Mouse (Mus musculus) neural tube, embryonic 11.5 days (tissue): ENCODE data around the gene Scn5a. TPM values are rescaled to one million over a fixed set of nuclear protein-coding genes. Genes with fewer than 3 reads are reported as not detected.

Experiments
- ATAC-seq: fragments of 200-750 bp; cut with Nextera tagmentation; 2 replicates; pipeline ENCODE4 v1.8.0; 2017; ENCODE audit warnings: moderate number of reproducible peaks, mild to moderate bottlenecking, moderate TSS enrichment, moderate library complexity; ENCODE audit not compliant: insufficient read depth, low FRiP score, low TSS enrichment
- DNase-seq: peaks from one replicate; pipeline ENCODE4 v3.0.0-alpha.2; 2015; ENCODE audit warnings: low spot score
- H3K27ac ChIP-seq: fragments of 300-500 bp; sonication (generic); 2 replicates; pipeline ENCODE4 v1.5.1; 2014; ENCODE audit warnings: low read depth, mild to moderate bottlenecking, low read length
- H3K27me3 ChIP-seq: fragments of 300-500 bp; sonication (generic); 2 replicates; pipeline ENCODE4 v1.6.1; 2014; ENCODE audit warnings: mild to moderate bottlenecking, low read length, mixed read lengths; ENCODE audit not compliant: control insufficient read depth, insufficient read depth
- H3K36me3 ChIP-seq: fragments of 300-500 bp; sonication (generic); 2 replicates; pipeline ENCODE4 v1.6.1; 2014; ENCODE audit warnings: mild to moderate bottlenecking, low read length, moderate library complexity, mixed read lengths; ENCODE audit not compliant: control insufficient read depth, insufficient read depth
- H3K4me1 ChIP-seq: fragments of 300-500 bp; sonication (generic); 2 replicates; pipeline ENCODE4 v1.6.1; 2014; ENCODE audit warnings: low read length, mixed read lengths; ENCODE audit not compliant: control insufficient read depth, insufficient read depth
- H3K4me2 ChIP-seq: fragments of 300-500 bp; sonication (generic); 2 replicates; pipeline ENCODE4 v1.6.1; 2014; ENCODE audit warnings: low read depth, mild to moderate bottlenecking, moderate library complexity
- H3K4me3 ChIP-seq: fragments of 300-500 bp; sonication (generic); 2 replicates; pipeline ENCODE4 v1.5.1; 2014; ENCODE audit warnings: low read depth, low read length
- H3K9ac ChIP-seq: fragments of 300-500 bp; sonication (generic); 2 replicates; pipeline ENCODE4 v1.6.1; 2014; ENCODE audit warnings: mild to moderate bottlenecking, low read length
- H3K9me3 ChIP-seq: fragments of 300-500 bp; sonication (generic); 2 replicates; pipeline ENCODE4 v1.6.1; 2016; ENCODE audit warnings: low read length; ENCODE audit not compliant: control insufficient read depth
- WGBS: fragments of 180-500 bp; shearing (Covaris S2); extraction: QIAGEN DNeasy Blood & Tissue Kit; methylation state at CpG from one replicate; pipeline ENCODE4 v1.1.7; 2014; 5-methylcytosine and 5-hydroxymethylcytosine counted together
- polyA plus RNA-seq: library from polyadenylated mRNA; unstranded; fragments of >200 nt; fragmentation: Nextera tagmentation; extraction: Ambion mirVana; gene quantifications from 2 replicates; pipeline ENCODE4 v1.2.1, GENCODE M21; 2014

Gene Scn5a
- polyA plus RNA-seq, 1 experiment from 2014 or later: 1.0 TPM

- H3K9me3 ChIP-seq: no peaks in the 10 kb centered on the region
- no peaks in the 10 kb centered on the region for H3K36me3 ChIP-seq
- H3K4me2 ChIP-seq: no peak overlapping the region
- 92% methylated on average over 6 of the region's 6 CpGs for WGBS
- no peaks in the 10 kb centered on the region for H3K27me3 ChIP-seq
- DNase-seq (no peak), ATAC-seq (no peak)
- no peak overlapping the region for H3K9ac ChIP-seq
- no peaks in the 10 kb centered on the region for H3K4me1 ChIP-seq
- no peak overlapping the region for H3K4me3 ChIP-seq
- no peak overlapping the region for H3K27ac ChIP-seq
Observed at GRCm38 (mm10) chr9:119524511-119524910, 54.3 kb downstream of the Scn5a start.

- DNase-seq: no peak
- no peak overlapping the region for H3K9ac ChIP-seq
- no peaks in the 10 kb centered on the region for H3K9me3 ChIP-seq
- no peaks in the 10 kb centered on the region for H3K36me3 ChIP-seq
- ATAC-seq: no peak
- H3K27ac ChIP-seq: no peak overlapping the region
- H3K4me2 ChIP-seq: no peak overlapping the region
- H3K4me1 ChIP-seq: no peaks in the 10 kb centered on the region
- no peaks in the 10 kb centered on the region for H3K27me3 ChIP-seq
- no peak overlapping the region for H3K4me3 ChIP-seq
- WGBS: 96% methylated on average over 8 of the region's 8 CpGs
Observed at GRCm38 (mm10) chr9:119523301-119523700, 55.5 kb downstream of the Scn5a start.

GRCm38 (mm10) chr9:119519116-119519515 is 59.7 kb downstream of the Scn5a start:
- Histone ChIP-seq H3K4me1 (no peaks in the 10 kb centered on the region), H3K4me3 (no peak overlapping the region), H3K27me3 (no peaks in the 10 kb centered on the region), H3K9ac (no peak overlapping the region), H3K9me3 (no peaks in the 10 kb centered on the region), H3K27ac (no peak overlapping the region), H3K4me2 (no peak overlapping the region), H3K36me3 (no peaks in the 10 kb centered on the region)
- 72% methylated on average over 23 of the region's 23 CpGs for WGBS
- ATAC-seq (no peak), DNase-seq (no peak)

- no peaks in the 10 kb centered on the region for H3K27me3 ChIP-seq
- ATAC-seq (no peak), DNase-seq (no peak)
- H3K4me2 ChIP-seq: no peak overlapping the region
- H3K27ac ChIP-seq: no peak overlapping the region
- H3K36me3 ChIP-seq: no peaks in the 10 kb centered on the region
- H3K4me3 ChIP-seq: no peak overlapping the region
- H3K9me3 ChIP-seq: no peaks in the 10 kb centered on the region
- 77% methylated on average over 8 of the region's 8 CpGs for WGBS
- no peak overlapping the region for H3K9ac ChIP-seq
- H3K4me1 ChIP-seq: no peaks in the 10 kb centered on the region
Observed at GRCm38 (mm10) chr9:119518177-119518576, 60.6 kb downstream of the Scn5a start.

GRCm38 (mm10) chr9:119517467-119517866 is 61.3 kb downstream of the Scn5a start:
- H3K9ac ChIP-seq: no peak overlapping the region
- DNase-seq (no peak), ATAC-seq (no peak)
- no peaks in the 10 kb centered on the region for H3K9me3 ChIP-seq
- no peaks in the 10 kb centered on the region for H3K4me1 ChIP-seq
- no peaks in the 10 kb centered on the region for H3K27me3 ChIP-seq
- H3K27ac ChIP-seq: no peak overlapping the region
- WGBS: 40% methylated on average over 20 of the region's 20 CpGs
- H3K36me3 ChIP-seq: no peaks in the 10 kb centered on the region
- no peak overlapping the region for H3K4me2 ChIP-seq
- H3K4me3 ChIP-seq: no peak overlapping the region

GRCm38 (mm10) chr9:119516815-119517214 is 62.0 kb downstream of the Scn5a start:
- Histone ChIP-seq H3K9ac (no peak overlapping the region), H3K27me3 (no peaks in the 10 kb centered on the region), H3K9me3 (no peaks in the 10 kb centered on the region), H3K4me1 (no peaks in the 10 kb centered on the region), H3K4me2 (no peak overlapping the region), H3K27ac (no peak overlapping the region), H3K36me3 (no peaks in the 10 kb centered on the region), H3K4me3 (no peak overlapping the region)
- DNase-seq (no peak), ATAC-seq (no peak)
- 71% methylated on average over 5 of the region's 5 CpGs for WGBS

GRCm38 (mm10) chr9:119515454-119515853 is 63.4 kb downstream of the Scn5a start:
- no peak overlapping the region for H3K9ac ChIP-seq
- DNase-seq (no peak), ATAC-seq (no peak)
- H3K27me3 ChIP-seq: no peaks in the 10 kb centered on the region
- no peaks in the 10 kb centered on the region for H3K36me3 ChIP-seq
- no peak overlapping the region for H3K4me3 ChIP-seq
- H3K4me2 ChIP-seq: no peak overlapping the region
- WGBS: 90% methylated on average over 9 of the region's 9 CpGs
- no peaks in the 10 kb centered on the region for H3K9me3 ChIP-seq
- no peak overlapping the region for H3K27ac ChIP-seq
- no peaks in the 10 kb centered on the region for H3K4me1 ChIP-seq

GRCm38 (mm10) chr9:119514986-119515385 is 63.8 kb downstream of the Scn5a start:
- Histone ChIP-seq H3K4me3 (no peak overlapping the region), H3K9me3 (no peaks in the 10 kb centered on the region), H3K9ac (no peak overlapping the region), H3K4me2 (no peak overlapping the region), H3K4me1 (no peaks in the 10 kb centered on the region), H3K27me3 (no peaks in the 10 kb centered on the region), H3K36me3 (no peaks in the 10 kb centered on the region), H3K27ac (no peak overlapping the region)
- DNase-seq (no peak), ATAC-seq (no peak)
- 85% methylated on average over 8 of the region's 8 CpGs for WGBS

GRCm38 (mm10) chr9:119513816-119514215 is 65.0 kb downstream of the Scn5a start:
- H3K4me2 ChIP-seq: no peak overlapping the region
- no peak overlapping the region for H3K9ac ChIP-seq
- no peak overlapping the region for H3K27ac ChIP-seq
- no peaks in the 10 kb centered on the region for H3K27me3 ChIP-seq
- no peaks in the 10 kb centered on the region for H3K36me3 ChIP-seq
- H3K4me3 ChIP-seq: no peak overlapping the region
- DNase-seq (no peak), ATAC-seq (no peak)
- 80% methylated on average over 8 of the region's 8 CpGs for WGBS
- H3K4me1 ChIP-seq: no peaks in the 10 kb centered on the region
- H3K9me3 ChIP-seq: no peaks in the 10 kb centered on the region
